Mouse (Mus musculus) ES-Bruce4 (cell line): Measurements from ENCODE around the gene Lgals7.

ENCODE experiments used
- CTCF ChIP-seq: IDR thresholded peaks from one replicate; pipeline ENCODE4 v1.8.1; 2011; ENCODE audit warnings: low read depth, low read length
- EP300 ChIP-seq: IDR thresholded peaks from 2 replicates; pipeline ENCODE4 v1.6.1; 2011; ENCODE audit warnings: low read depth, low read length; ENCODE audit not compliant: insufficient read depth

GRCm38 (mm10) chr7:28883039-28883438 lies 19.4 kb downstream of the Lgals7 start:
- TF ChIP-seq EP300 (no peak), CTCF (no peak)
